Mouse (Mus musculus): Measurements from ENCODE around the gene Tjap1.

DNA sequence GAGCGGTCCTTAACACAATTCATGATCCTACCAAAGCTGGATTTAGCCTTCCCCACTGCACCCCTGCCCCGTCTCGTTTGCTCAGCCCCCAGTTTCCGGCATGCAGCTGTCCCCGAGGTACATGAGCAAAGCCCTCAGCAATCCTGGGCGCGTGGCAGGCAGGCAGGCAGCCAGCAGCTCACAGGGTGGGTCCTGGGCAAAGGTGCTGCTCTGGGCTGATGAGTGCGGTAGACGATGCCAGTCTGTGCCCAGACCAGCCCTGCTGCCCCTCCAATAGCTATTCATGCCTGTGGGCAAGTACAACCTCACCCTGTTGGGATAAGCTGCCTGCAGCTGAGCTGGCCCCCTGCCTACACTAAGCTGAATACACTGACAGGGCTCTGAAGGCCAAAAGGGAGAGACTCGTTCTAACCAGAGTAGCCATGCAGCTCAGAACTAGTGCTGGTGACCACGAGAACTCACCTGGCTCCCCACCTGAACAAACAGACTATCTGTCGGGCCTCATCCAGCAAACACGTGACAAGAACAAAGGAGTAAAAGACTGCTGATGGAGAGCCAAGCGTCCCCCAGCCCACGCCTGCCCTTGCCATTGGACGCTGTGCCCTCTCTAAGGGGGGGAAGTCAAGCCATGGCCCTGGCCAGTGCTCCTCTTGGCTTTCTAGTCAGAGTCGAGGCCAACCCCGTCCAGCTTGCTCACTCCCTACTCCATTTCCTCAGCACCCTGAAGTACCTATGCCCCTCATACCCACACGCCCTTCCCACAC is 12.9 kb downstream of the Tjap1 start:
- TF ChIP-seq CTCF (IDR thresholded peaks at IDR 0.05; ENCODE audit: low read depth, low read length) (no peak), POLR2A (IDR thresholded peaks at IDR 0.05; ENCODE audit: extremely low read depth, insufficient read depth, low read length) (no peak)
